Mouse (Mus musculus) myocyte (in vitro differentiated cells): Measurements from ENCODE around the gene Cdk19. TPM values are rescaled to one million over a fixed set of nuclear protein-coding genes. Genes with fewer than 3 reads are reported as not detected.

Source experiments
- H3K27me3 ChIP-seq: one replicate; pipeline ENCODE4 v1.6.1; 2011; ENCODE audit not compliant: control insufficient read depth, insufficient read depth, insufficient read length
- H3K36me3 ChIP-seq: one replicate; pipeline ENCODE4 v1.6.1; 2011; ENCODE audit not compliant: control insufficient read depth, insufficient read depth
- H3K4me2 ChIP-seq: one replicate; pipeline ENCODE4 v1.6.1; 2011; ENCODE audit warnings: low read depth, control low read depth
- H3K4me3 ChIP-seq: one replicate; pipeline ENCODE4 v1.5.1; 2011; ENCODE audit warnings: mild to moderate bottlenecking, control low read depth, moderate library complexity
- H3K79me2 ChIP-seq: one replicate; pipeline ENCODE4 v1.6.1; 2011; ENCODE audit not compliant: control insufficient read depth, insufficient read depth
- H3ac ChIP-seq: one replicate; pipeline ENCODE4 v1.6.1; 2011; ENCODE audit not compliant: control insufficient read depth, insufficient read length
- CEBPB ChIP-seq: IDR thresholded peaks from 2 replicates; pipeline ENCODE4 v1.6.1; 2011; ENCODE audit warnings: mild to moderate bottlenecking, moderate library complexity; ENCODE audit not compliant: poor library complexity, insufficient read depth, severe bottlenecking
- E2F4 ChIP-seq: IDR thresholded peaks from one replicate; pipeline ENCODE4 v1.6.1; 2011; ENCODE audit warnings: mild to moderate bottlenecking, control low read depth, moderate library complexity; ENCODE audit not compliant: insufficient read depth
- MAX ChIP-seq: IDR thresholded peaks from one replicate; pipeline ENCODE4 v1.6.1; 2011; ENCODE audit warnings: low read depth, mild to moderate bottlenecking, control low read depth
- MYOD1 ChIP-seq, 3 experiments: IDR thresholded peaks; one replicate each; pipeline ENCODE4 v1.6.1; 2011; ENCODE audit warnings: control low read depth in 2 of 3, low read depth in 2 of 3, mild to moderate bottlenecking in 2 of 3, moderate library complexity in 1 of 3; ENCODE audit not compliant: insufficient read length in 2 of 3, control insufficient read depth in 1 of 3
- MYOG ChIP-seq, 3 experiments: IDR thresholded peaks; one replicate each; pipeline ENCODE4 v1.6.1; 2011; ENCODE audit warnings: control low read depth in 2 of 3, low read depth in 2 of 3, mild to moderate bottlenecking in 2 of 3; ENCODE audit not compliant: insufficient read length in 2 of 3, control insufficient read depth in 1 of 3, insufficient read depth in 1 of 3
- POLR2A ChIP-seq: IDR thresholded peaks from one replicate; pipeline ENCODE4 v1.6.1; 2011; ENCODE audit warnings: low read depth, mild to moderate bottlenecking, control low read depth, moderate library complexity; ENCODE audit not compliant: insufficient read length
- POLR2AphosphoS2 ChIP-seq: IDR thresholded peaks from one replicate; pipeline ENCODE4 v1.6.1; 2011; ENCODE audit warnings: low read depth, control low read depth; ENCODE audit not compliant: insufficient read length
- REST ChIP-seq: IDR thresholded peaks from one replicate; pipeline ENCODE4 v1.6.1; 2011; ENCODE audit warnings: mild to moderate bottlenecking, control low read depth, moderate library complexity; ENCODE audit not compliant: insufficient read depth, insufficient read length
- SRF ChIP-seq: IDR thresholded peaks from one replicate; pipeline ENCODE4 v1.6.1; 2011; ENCODE audit warnings: low read depth; ENCODE audit not compliant: control insufficient read depth, insufficient read length
- TCF12 ChIP-seq: IDR thresholded peaks from one replicate; pipeline ENCODE4 v1.6.1; 2011; ENCODE audit warnings: mild to moderate bottlenecking, control low read depth; ENCODE audit not compliant: poor library complexity, insufficient read depth, severe bottlenecking
- TCF3 ChIP-seq: IDR thresholded peaks from one replicate; pipeline ENCODE4 v1.6.1; 2011; ENCODE audit warnings: low read depth, control low read depth; ENCODE audit not compliant: insufficient read length
- USF1 ChIP-seq: IDR thresholded peaks from one replicate; pipeline ENCODE4 v1.6.1; 2011; ENCODE audit warnings: low read depth, mild to moderate bottlenecking, control low read depth, moderate library complexity
- polyA plus RNA-seq: library from polyadenylated mRNA; unstranded; fragments of >200 nt; fragmentation: generic; extraction: Trizol; gene quantifications from one replicate; pipeline ENCODE4 v1.2.1, GENCODE M21; 2012; ENCODE audit warnings: missing spikeins

Gene Cdk19
- polyA plus RNA-seq, 1 experiment = 5.3 TPM

GRCm38 (mm10) chr10:40307826-40308583, 31.4 kb upstream of the Cdk19 start:
- no peaks in the 10 kb centered on the region for H3K36me3 ChIP-seq
- no peaks in the 10 kb centered on the region for H3K79me2 ChIP-seq
- TF ChIP-seq CEBPB = no peak
- no peak for TF ChIP-seq USF1
- no peak for TF ChIP-seq MAX
- no peak overlapping the region for H3ac ChIP-seq
- no peak overlapping the region for H3K4me3 ChIP-seq
- no peak overlapping the region for H3K4me2 ChIP-seq
- H3K27me3 ChIP-seq = no peaks in the 10 kb centered on the region

- Histone ChIP-seq H3K4me3 (no peak overlapping the region), H3K4me2 (peak overlapping the region; percentile 35), H3ac (no peak overlapping the region), H3K36me3 (no peaks in the 10 kb centered on the region), H3K79me2 (no peaks in the 10 kb centered on the region), H3K27me3 (no peaks in the 10 kb centered on the region)
- TF ChIP-seq POLR2AphosphoS2 (no peak), MAX (no peak), USF1 (peak; percentile 64), MYOG (IDR thresholded peaks at IDR 0.05; ENCODE audit: control insufficient read depth in 1 of 3, insufficient read depth in 1 of 3, insufficient read length in 2 of 3, low read depth in 2 of 3) (no peak)
Observed at GRCm38 (mm10) chr10:40309884-40310635, 29.3 kb upstream of the Cdk19 start.

GRCm38 (mm10) chr10:40312781-40313180, 26.6 kb upstream of the Cdk19 start:
- no peak overlapping the region for H3ac ChIP-seq
- no peaks in the 10 kb centered on the region for H3K36me3 ChIP-seq
- no peak overlapping the region for H3K4me3 ChIP-seq
- H3K79me2 ChIP-seq = no peaks in the 10 kb centered on the region
- no peaks in the 10 kb centered on the region for H3K27me3 ChIP-seq
- no peak overlapping the region for H3K4me2 ChIP-seq
- TF ChIP-seq USF1 (no peak), REST (no peak), TCF12 (no peak), MAX (no peak), SRF (no peak), MYOD1 (IDR thresholded peaks at IDR 0.05; ENCODE audit: control insufficient read depth in 1 of 3, insufficient read length in 2 of 3, low read depth in 2 of 3) (no peak), MYOG (IDR thresholded peaks at IDR 0.05; ENCODE audit: control insufficient read depth in 1 of 3, insufficient read depth in 1 of 3, insufficient read length in 2 of 3, low read depth in 2 of 3) (no peak), POLR2A (no peak), CEBPB (no peak), E2F4 (no peak), TCF3 (no peak), POLR2AphosphoS2 (no peak)

- peak overlapping the region; percentile 4 for H3K4me2 ChIP-seq
- no peak overlapping the region for H3ac ChIP-seq
- no peaks in the 10 kb centered on the region for H3K27me3 ChIP-seq
- no peak overlapping the region for H3K4me3 ChIP-seq
- no peak for TF ChIP-seq MYOD1 (IDR thresholded peaks at IDR 0.05; ENCODE audit: control insufficient read depth in 1 of 3, insufficient read length in 2 of 3, low read depth in 2 of 3)
- no peak for TF ChIP-seq TCF3
- TF ChIP-seq REST = no peak
- H3K36me3 ChIP-seq = no peaks in the 10 kb centered on the region
- H3K79me2 ChIP-seq = no peaks in the 10 kb centered on the region
Observed at GRCm38 (mm10) chr10:40316841-40317585, 22.4 kb upstream of the Cdk19 start.

GRCm38 (mm10) chr10:40320306-40320705, 19.1 kb upstream of the Cdk19 start:
- Histone ChIP-seq H3K4me3 (no peak overlapping the region), H3K27me3 (no peaks in the 10 kb centered on the region), H3K4me2 (no peak overlapping the region), H3ac (no peak overlapping the region), H3K79me2 (no peaks in the 10 kb centered on the region), H3K36me3 (no peaks in the 10 kb centered on the region)
- no peak for TF ChIP-seq POLR2A
- TF ChIP-seq SRF = no peak
- no peak for TF ChIP-seq POLR2AphosphoS2
- no peak for TF ChIP-seq MAX
- no peak for TF ChIP-seq CEBPB
